Mouse (Mus musculus): ENCODE measurements around the gene Dnase1l2.

Gene Dnase1l2

GRCm38 (mm10) chr17:24442632-24443155 is at the start of gene Dnase1l2:
Gene Dnase1l2, minus strand, starts transcription at chr17:24443105.
- no peak for DNase-seq

- no peak for DNase-seq
Measured at GRCm38 (mm10) chr17:24490399-24490798, 47.5 kb upstream of the Dnase1l2 start.

- DNase-seq: no peak
Measured at GRCm38 (mm10) chr17:24489265-24490030, 46.5 kb upstream of the Dnase1l2 start.

- peak in 1 of 2 experiments; percentile 44 for DNase-seq
Measured at GRCm38 (mm10) chr17:24488662-24489264, 45.9 kb upstream of the Dnase1l2 start.

GRCm38 (mm10) chr17:24488186-24488661 is 45.3 kb upstream of the Dnase1l2 start, which contains the start of gene Caskin1:
Gene Caskin1, plus strand, starts transcription at chr17:24488601.
- DNase-seq: peak in 1 of 2 experiments; percentile 44

- peak in 1 of 2 experiments; percentile 46 for DNase-seq
Measured at GRCm38 (mm10) chr17:24485090-24485860, 42.4 kb upstream of the Dnase1l2 start.

- no peak for DNase-seq
Measured at GRCm38 (mm10) chr17:24483495-24483894, 40.6 kb upstream of the Dnase1l2 start.

- DNase-seq: no peak
Measured at GRCm38 (mm10) chr17:24481027-24481815, 38.3 kb upstream of the Dnase1l2 start.

GRCm38 (mm10) chr17:24480201-24480826 is 37.4 kb upstream of the Dnase1l2 start:
- DNase-seq: peak in 1 of 2 experiments; percentile 30

GRCm38 (mm10) chr17:24479431-24479830 is 36.5 kb upstream of the Dnase1l2 start:
- no peak for DNase-seq

- peak; percentile 96 to 99 for DNase-seq
Measured at GRCm38 (mm10) chr17:24478663-24479380, 35.9 kb upstream of the Dnase1l2 start, which contains the start of gene Mlst8. Gene Mlst8, minus strand, starts transcription at chr17:24479078.

GRCm38 (mm10) chr17:24477985-24478600 is 35.2 kb upstream of the Dnase1l2 start:
- DNase-seq: peak in 1 of 2 experiments; percentile 44

- no peak for DNase-seq
Measured at GRCm38 (mm10) chr17:24477053-24477984, 34.4 kb upstream of the Dnase1l2 start.

GRCm38 (mm10) chr17:24476022-24476776 is 33.3 kb upstream of the Dnase1l2 start:
- DNase-seq: no peak

- no peak for DNase-seq
Measured at GRCm38 (mm10) chr17:24475586-24475985, 32.7 kb upstream of the Dnase1l2 start.

- no peak for DNase-seq
Measured at GRCm38 (mm10) chr17:24474557-24474956, 31.7 kb upstream of the Dnase1l2 start.

- DNase-seq: no peak
Measured at GRCm38 (mm10) chr17:24473612-24474275, 30.8 kb upstream of the Dnase1l2 start, which contains the start of gene Bricd5. Gene Bricd5, plus strand, starts transcription at chr17:24473884.

- DNase-seq: peak; percentile 92 to 95
Measured at GRCm38 (mm10) chr17:24472512-24472911, 29.6 kb upstream of the Dnase1l2 start.
